Mouse (Mus musculus) gastrocnemius, postnatal 36 days (tissue): Measurements from ENCODE around the gene Ncoa5. TPM values are rescaled to one million over a fixed set of nuclear protein-coding genes. Genes with fewer than 3 reads are reported as not detected.

Experiments
- DNase-seq, 2 experiments: peaks; one replicate each; pipeline ENCODE4 v3.0.0; 2022
- intact Hi-C: fragments of 180-260 bp; cut with DNase I; formaldehyde crosslinking; loops from one replicate; pipeline ENCODE4 v1.15.1; 2025
- total RNA-seq, 2 experiments: library from RNA; stranded (reverse); gene quantifications; 2 replicates each; pipeline ENCODE4 v1.2.3; 2021

Ncoa5 gene
- total RNA-seq, 2 experiments from 2014 or later = 10.3 to 11.7 TPM

DNA sequence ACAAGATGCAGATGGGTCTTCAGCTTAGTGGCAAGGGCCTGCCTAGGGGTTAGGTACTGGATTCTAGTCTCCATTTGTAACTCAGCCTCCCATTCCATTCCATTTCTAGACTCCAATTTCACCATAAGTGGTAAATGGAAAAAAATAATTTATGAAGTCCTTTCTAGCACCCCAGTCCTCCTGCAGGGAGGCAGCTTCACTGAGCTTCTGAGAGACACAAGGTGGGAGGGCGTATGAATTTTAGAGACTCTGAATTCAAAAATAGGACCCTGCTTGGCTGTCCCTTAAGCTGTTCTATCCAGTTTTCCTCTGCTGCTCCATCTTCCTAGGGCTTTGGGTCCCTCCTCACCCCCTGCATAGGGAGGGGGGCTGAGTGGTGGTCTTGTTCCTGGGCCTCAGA, 69.7 kb downstream of the Ncoa5 start:
- intact Hi-C loops = no loop called here
- DNase-seq = no peak

DNA sequence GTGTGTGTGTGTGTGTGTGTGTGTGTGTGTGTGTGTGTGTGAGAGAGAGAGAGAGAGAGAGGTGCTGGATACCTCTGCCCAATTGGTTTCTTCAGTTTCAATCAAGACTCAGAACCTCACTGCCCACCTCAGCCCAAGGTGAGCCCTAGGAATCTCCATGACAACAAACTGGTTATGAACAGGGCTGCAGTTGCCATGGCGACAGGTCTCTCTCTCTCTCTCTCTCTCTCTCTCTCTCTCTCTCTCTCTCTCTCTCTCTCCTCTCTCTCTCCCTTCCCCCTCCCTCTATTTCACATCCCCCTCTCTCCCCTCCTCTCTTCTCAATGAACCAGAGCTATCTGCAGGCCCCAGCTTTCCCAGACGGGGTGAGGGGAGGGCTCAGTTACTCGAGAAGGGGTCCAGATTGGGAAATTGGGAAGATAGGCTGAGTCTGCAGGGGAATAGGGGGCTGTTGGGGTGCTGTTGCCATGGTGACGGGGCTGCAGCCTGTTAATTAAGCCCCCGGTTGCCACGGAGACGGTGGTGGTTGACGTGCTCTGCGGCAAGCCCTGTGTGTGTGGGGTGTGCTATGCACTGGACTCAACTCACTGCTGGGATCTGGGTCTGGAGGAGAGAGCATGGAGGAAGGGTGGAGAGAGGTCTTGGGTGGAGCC, 70.3 kb downstream of the Ncoa5 start:
- DNase-seq = no peak
- intact Hi-C loops = no loop called here

DNA sequence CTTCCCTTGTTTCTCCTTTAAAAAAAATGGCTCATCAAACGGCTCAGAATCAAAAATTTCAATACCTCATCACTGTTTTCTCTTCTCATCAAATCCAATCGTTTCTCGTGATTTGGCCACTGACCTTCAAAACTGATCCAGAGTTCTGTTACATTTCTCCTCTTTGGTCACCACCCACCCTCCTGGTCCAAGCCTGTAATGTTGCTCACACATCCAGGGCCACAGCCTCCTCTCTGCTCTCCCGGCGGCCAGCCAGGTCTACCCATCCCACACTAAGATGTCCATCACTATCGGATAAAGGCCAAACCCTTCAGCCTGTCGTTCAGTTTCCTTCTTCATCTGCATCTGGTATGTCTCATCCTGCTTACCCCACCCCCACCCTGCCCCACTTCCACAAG, 72.5 kb downstream of the Ncoa5 start:
- intact Hi-C loops = no loop called here
- DNase-seq = no peak

DNA sequence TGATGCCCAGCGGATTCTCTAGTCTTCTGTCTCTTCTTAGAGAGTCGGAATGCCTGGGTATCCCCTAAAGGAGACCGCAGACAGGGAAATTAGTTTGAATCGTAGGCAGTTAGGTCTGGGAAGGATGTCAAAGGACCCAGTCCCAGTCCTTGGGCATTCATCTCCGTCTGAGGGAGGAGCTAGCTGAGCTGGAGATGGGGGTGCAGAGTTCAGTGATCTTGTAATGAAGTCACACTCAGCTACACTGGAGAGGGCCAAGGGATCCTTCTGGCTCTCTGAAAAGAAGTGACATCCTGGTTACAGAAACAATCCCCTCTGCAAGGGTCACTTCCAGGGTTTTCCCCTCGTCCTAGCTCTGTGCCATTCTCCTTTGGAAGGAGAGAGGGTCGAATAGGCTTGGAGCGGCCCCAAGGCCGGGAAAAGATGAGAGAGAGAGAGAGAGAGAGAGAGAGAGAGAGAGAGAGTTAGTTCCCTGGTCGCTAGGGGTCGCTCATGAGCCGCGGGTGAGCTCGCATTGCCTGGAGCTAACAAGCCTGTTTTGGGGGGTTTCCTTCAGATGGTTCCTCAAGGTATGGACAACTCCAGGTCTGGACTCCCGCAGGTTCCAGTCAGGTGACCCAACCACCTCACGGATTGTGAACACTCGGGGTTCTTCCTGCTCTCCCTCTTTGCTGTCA, 73.0 kb downstream of the Ncoa5 start:
- intact Hi-C loops = no loop called here
- DNase-seq = peak in 1 of 2 experiments; percentile 42

DNA sequence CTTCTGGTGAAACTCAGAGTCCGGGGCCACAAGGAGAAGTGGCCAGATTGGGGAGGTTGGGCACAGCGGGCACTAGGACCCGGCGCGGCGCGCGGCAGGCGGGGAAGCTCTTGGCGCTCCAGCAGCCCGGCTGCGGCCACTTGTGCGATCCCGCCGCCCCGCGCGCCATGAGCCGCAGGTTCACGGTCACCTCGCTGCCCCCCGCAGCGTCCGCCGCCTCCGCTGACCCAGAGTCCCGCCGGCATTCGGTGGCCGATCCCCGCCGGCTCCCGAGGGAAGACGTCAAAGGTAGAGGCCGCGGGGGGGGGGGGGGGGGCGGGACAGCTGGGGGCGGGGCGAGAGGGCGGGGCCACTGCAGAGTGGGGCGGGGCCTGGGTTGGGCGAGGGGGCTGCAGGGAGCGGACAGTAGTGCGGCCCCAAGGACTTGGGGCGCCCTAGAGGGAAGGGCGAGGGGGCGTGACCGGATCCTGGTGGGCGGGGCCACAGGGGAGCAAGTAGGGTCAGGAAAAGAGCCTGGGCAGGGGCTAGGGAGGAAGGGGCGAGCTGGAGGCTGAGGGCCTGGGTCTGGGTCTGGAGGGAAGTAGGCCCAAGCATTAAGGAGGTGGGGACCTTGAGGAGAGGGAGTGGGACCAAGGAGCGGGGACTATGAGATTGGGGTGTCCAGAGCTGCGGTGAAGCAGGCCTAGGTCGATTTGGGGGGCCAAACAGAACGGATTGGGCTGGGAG, 73.8 kb downstream of the Ncoa5 start, which contains the start of gene Slc12a5:
Gene Slc12a5 (plus strand): TSS at position 87 of the 726 bp plus-strand sequence.
- no peak for DNase-seq
- intact Hi-C loops = no loop called here

DNA sequence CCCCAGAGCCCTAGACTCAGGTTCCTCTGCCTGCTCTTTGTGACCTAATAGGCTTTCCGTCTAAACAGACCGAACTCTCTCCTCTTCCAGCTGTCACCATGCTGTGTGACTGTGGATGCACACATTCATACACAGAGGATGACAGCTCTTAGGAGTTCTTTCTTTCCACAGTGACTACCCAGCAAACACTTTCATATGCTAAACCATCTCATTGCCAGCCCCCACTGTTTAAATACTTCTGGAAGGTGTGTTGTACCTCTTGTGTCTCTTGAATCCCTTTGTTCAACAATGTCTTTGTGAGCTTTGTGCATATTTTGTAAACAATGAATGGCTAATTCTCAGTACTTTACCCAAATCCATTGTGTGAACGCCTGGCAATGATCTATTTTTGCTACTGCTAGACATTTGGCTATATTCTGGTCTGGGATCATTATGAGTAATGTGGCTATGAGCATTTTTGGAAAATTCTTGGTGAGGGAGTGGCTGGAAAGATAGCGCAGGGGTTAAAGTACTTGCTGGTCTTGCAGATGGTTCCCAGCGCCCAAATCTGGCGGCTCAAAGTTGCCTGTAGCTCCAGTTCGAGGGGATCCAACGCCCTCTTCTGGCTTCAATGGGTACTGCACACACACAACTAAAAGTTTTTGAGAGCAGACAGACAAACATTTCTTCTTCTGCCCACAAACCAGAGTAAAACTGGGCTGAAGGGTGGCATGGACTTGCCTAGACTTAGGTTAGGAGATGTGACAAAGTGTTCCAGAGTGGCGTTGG, 76.9 kb downstream of the Ncoa5 start:
- DNase-seq = no peak
- intact Hi-C loops = loop anchor here (5.0 kb wide), 1 partner anchor 70 kb away; no protein-coding TSS in a partner anchor

DNA sequence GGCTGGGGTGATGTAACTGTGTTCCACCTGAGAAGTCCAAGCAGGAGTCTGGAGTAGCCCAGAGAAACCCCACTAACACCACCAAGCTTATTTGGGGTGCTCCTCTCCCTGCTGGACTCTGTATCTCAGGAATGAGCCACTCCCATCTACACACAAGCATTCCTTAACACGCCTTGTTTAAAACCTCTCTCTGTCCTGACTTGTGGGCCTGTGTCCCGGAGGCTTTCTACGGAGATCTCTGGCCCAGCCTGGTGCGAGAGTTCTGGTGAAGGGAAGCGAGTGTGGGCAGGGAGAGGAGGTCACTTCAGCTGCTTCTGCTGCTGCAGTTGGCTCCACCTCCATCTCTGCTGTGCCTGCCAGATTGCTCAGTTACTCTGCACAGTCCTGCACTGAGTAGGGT, 78.5 kb downstream of the Ncoa5 start:
- DNase-seq = no peak
- intact Hi-C loops = loop anchor here (5.0 kb wide), 1 partner anchor 71 kb away; no protein-coding TSS in a partner anchor

DNA sequence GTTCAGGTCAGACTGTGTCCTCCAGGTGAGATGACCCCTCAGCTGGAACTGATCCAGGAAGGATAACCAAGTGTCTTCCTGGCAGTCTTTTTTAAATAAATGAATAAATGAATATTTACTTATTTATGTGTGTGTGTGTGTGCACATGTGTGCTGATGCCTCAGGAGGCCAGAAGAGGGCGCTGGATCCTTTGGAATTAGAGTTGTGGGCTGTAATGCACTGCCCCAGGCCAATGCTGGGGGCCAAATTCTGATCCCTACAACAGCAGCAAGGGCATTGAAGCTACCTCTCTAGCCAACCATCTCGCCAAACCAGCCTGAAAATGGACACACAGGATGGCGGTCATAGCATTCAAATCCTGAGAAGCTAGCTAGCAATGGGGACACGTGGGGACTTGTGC, 78.9 kb downstream of the Ncoa5 start:
- intact Hi-C loops = loop anchor here (5.0 kb wide), 1 partner anchor 72 kb away; no protein-coding TSS in a partner anchor
- DNase-seq = no peak

DNA sequence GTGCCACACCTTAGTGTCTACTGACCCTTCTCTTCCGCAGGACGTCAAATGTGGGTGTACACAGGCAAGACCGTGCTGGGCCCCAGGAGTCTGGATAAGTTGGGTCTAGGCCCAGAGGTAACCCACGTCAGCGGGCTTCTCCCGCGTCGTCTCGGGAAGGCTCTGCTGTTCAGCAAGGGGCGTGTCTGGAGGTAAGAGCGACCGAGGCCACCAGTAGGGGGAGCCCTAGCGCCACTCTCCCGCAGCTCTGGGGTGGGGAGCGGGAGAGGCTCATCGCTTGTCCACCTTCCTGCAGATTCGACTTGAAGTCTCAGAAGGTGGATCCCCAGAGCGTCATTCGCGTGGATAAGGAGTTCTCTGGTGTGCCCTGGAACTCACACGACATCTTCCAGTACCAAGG, 81.4 kb downstream of the Ncoa5 start:
- DNase-seq = peak; percentile 51 to 56
- intact Hi-C loops = no loop called here

DNA sequence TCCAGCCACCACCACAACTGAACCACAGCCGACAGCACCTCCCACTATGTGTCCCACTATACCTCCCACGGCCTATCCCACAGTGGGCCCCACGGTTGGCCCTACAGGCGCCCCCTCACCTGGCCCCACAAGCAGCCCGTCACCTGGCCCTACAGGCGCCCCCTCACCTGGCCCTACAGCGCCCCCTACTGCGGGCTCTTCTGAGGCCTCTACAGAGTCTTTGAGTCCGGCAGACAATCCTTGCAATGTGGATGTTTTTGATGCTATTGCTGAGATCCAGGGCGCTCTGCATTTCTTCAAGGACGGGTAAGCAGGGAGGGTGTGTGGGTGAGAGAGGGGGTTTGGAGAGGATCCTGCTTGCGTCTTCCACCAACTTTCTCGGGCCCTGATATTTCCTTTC, 82.2 kb downstream of the Ncoa5 start:
- intact Hi-C loops = no loop called here
- no peak for DNase-seq

DNA sequence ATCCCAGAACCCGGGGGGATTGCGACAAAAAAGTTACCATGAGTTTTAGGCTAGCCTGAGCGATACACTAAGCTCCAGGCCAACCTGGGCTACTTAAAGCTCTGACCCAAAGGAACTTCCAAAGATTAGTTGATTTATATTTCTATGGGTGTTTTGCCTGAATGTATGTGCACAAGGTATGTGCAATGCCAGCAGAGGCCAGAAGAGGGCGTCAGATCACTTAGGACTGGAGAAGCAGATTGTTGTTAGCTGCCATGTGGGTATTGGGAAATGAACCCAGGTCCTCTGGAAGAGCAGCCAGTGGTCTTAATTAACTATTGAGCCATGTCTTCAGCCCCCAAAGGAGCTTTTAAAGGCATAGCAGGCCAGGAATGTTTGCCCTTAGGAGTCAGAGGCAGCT, 82.9 kb downstream of the Ncoa5 start:
- intact Hi-C loops = no loop called here
- no peak for DNase-seq

DNA sequence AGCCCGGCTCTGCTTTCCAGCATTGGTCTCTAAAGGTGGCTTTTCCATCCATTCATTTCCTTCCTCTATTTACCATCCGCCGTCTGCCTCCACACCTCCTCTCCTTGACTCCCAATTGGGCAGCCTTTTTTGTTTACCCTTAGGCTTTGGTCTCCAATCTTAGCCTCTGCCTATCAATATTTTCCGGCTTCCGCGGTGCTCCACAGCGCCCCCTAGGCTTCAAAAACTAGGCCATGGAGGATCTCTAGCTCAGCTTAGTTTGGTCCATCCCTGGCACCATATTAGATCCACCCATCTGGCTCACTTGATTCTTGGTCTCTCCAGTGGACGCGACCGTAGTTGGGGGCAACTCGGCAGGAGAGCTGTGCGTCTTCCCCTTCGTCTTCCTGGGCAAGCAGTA, 84.2 kb downstream of the Ncoa5 start:
- DNase-seq = no peak
- intact Hi-C loops = no loop called here

Other genes starting within 250 kb of the Ncoa5 start
- gene Snx21, start 249.0 kb downstream of the Ncoa5 start, total RNA-seq = 10 to 100 TPM; 18.1 to 20.8 TPM
- 1 to 10 TPM; 6.9 to 8.6 TPM for gene Acot8, start 230.0 kb downstream of the Ncoa5 start, total RNA-seq
- gene Zswim3, start 229.8 kb downstream of the Ncoa5 start, total RNA-seq = 1 to 10 TPM; 1.2 TPM
- gene Zswim1, start 212.2 kb downstream of the Ncoa5 start, total RNA-seq = 1 to 10 TPM; 3.0 to 4.6 TPM
- gene Spata25, start 206.3 kb downstream of the Ncoa5 start, total RNA-seq = under 1 TPM in 1 of 2 experiments, not detected in 1; 0.36 TPM
- 10 to 100 TPM; 45.6 to 49.4 TPM for gene Ctsa, start 202.0 kb downstream of the Ncoa5 start, total RNA-seq
- 10 to 100 TPM; 35.8 to 36.3 TPM for gene Neurl2, start 201.4 kb downstream of the Ncoa5 start, total RNA-seq
- 10 to 100 TPM; 15.3 to 15.7 TPM for gene Pltp, start 177.2 kb downstream of the Ncoa5 start, total RNA-seq
- gene Pcif1, start 155.6 kb downstream of the Ncoa5 start, total RNA-seq = 10 to 100 TPM; 23.8 to 26.9 TPM
- gene Zfp335, start 123.1 kb downstream of the Ncoa5 start, total RNA-seq = 1 to 10 TPM; 8.8 to 9.3 TPM
- under 1 TPM; 0.38 to 0.62 TPM for gene Mmp9, start 94.1 kb downstream of the Ncoa5 start, total RNA-seq
- under 1 TPM; 0.25 to 0.36 TPM for gene Slc12a5, start 74.1 kb downstream of the Ncoa5 start, total RNA-seq
- gene Cd40, start 20.8 kb upstream of the Ncoa5 start, total RNA-seq = under 1 TPM; 0.48 to 0.76 TPM
- not detected for gene 1700025C18Rik, start 55.9 kb upstream of the Ncoa5 start, total RNA-seq
- gene Cdh22, start 200.0 kb upstream of the Ncoa5 start, total RNA-seq = under 1 TPM; 0.10 to 0.20 TPM